Mouse (Mus musculus) kidney, postnatal 10 days (tissue): ENCODE data around the gene Ankrd6.
"Not testable (repeated sequence)": the region's sequence is repeated elsewhere in the genome, so short reads cannot be mapped to it uniquely, and the experiment has no call there.

ENCODE experiments used
- DNase-seq: peaks from one replicate; pipeline ENCODE4 v3.0.0; 2021; ENCODE audit warnings: mixed read lengths

Gene Ankrd6

GRCm38 (mm10) chr4:32950356-32951034 lies at the start of gene Ankrd6:
Ankrd6 (minus strand) TSS chr4:32950841.
- peak; percentile 87 for DNase-seq

GRCm38 (mm10) chr4:32998996-32999395 lies 48.4 kb upstream of the Ankrd6 start:
- DNase-seq, result no peak

GRCm38 (mm10) chr4:32997571-32997970 lies 46.9 kb upstream of the Ankrd6 start:
- no peak for DNase-seq

GRCm38 (mm10) chr4:32996083-32996482 lies 45.4 kb upstream of the Ankrd6 start:
- DNase-seq, result no peak

- DNase-seq, result no peak
Measured at GRCm38 (mm10) chr4:32994168-32994567, 43.5 kb upstream of the Ankrd6 start.

- DNase-seq, result no peak
Measured at GRCm38 (mm10) chr4:32989346-32989745, 38.7 kb upstream of the Ankrd6 start.

- DNase-seq, result no peak
Measured at GRCm38 (mm10) chr4:32987006-32987405, 36.4 kb upstream of the Ankrd6 start.

- DNase-seq, result no peak
Measured at GRCm38 (mm10) chr4:32985684-32986083, 35.0 kb upstream of the Ankrd6 start.

- DNase-seq, result peak; percentile 17
Measured at GRCm38 (mm10) chr4:32984801-32985675, 34.4 kb upstream of the Ankrd6 start.

GRCm38 (mm10) chr4:32984242-32984641 lies 33.6 kb upstream of the Ankrd6 start:
- DNase-seq, result no peak

- peak; percentile 81 for DNase-seq
Measured at GRCm38 (mm10) chr4:32983176-32984155, 32.8 kb upstream of the Ankrd6 start.

GRCm38 (mm10) chr4:32982716-32983175 lies 32.1 kb upstream of the Ankrd6 start, which contains the start of gene Rragd:
Rragd (plus strand) TSS chr4:32983037.
- peak; percentile 62 for DNase-seq

- DNase-seq, result peak; percentile 50
Measured at GRCm38 (mm10) chr4:32982041-32982715, 31.5 kb upstream of the Ankrd6 start.

GRCm38 (mm10) chr4:32981617-32982016 lies 31.0 kb upstream of the Ankrd6 start:
- DNase-seq, result no peak

- no peak for DNase-seq
Measured at GRCm38 (mm10) chr4:32980061-32980460, 29.4 kb upstream of the Ankrd6 start.

- no peak for DNase-seq
Measured at GRCm38 (mm10) chr4:32977331-32977730, 26.7 kb upstream of the Ankrd6 start.

GRCm38 (mm10) chr4:32964619-32965018 lies 14.0 kb upstream of the Ankrd6 start:
- not testable (repeated sequence) for DNase-seq

GRCm38 (mm10) chr4:32961394-32961793 lies 10.8 kb upstream of the Ankrd6 start:
- DNase-seq, result no peak

- no peak for DNase-seq
Measured at GRCm38 (mm10) chr4:32956423-32956822, 5.8 kb upstream of the Ankrd6 start.

GRCm38 (mm10) chr4:32952681-32953080 lies 2.0 kb upstream of the Ankrd6 start:
- DNase-seq, result no peak

- DNase-seq, result no peak
Measured at GRCm38 (mm10) chr4:32951035-32951940, 647 bp upstream of the Ankrd6 start.
